Mouse (Mus musculus) right cerebral cortex, postnatal 4 days (tissue): ENCODE results near the gene Vmn1r118.
"Not testable (repeated sequence)": the region's sequence is repeated elsewhere in the genome, so short reads cannot be mapped to it uniquely, and the experiment has no call there.

Source experiments
- DNase-seq: peaks from one replicate; pipeline ENCODE4 v3.0.0-alpha.2; 2022

Vmn1r118 gene

GRCm38 (mm10) chr7:20912247-20912646 lies at the start of gene Vmn1r118:
Gene Vmn1r118 (minus strand): TSS chr7:20912347.
- DNase-seq = not testable (repeated sequence)

- DNase-seq = not testable (repeated sequence)
Observed at GRCm38 (mm10) chr7:20884021-20884420, 28.1 kb downstream of the Vmn1r118 start, which contains the start of gene Vmn1r117. Gene Vmn1r117 (minus strand): TSS chr7:20884121.

GRCm38 (mm10) chr7:20871956-20872355 lies 40.2 kb downstream of the Vmn1r118 start, which contains the start of gene Vmn1r116:
Gene Vmn1r116 (plus strand): TSS chr7:20872256.
- DNase-seq = not testable (repeated sequence)
